Mouse (Mus musculus) heart, embryonic 12.5 days (tissue): Measurements from ENCODE around the gene Ercc6l. TPM values are rescaled to one million over a fixed set of nuclear protein-coding genes. Genes with fewer than 3 reads are reported as not detected.

Experiments used
- ATAC-seq: fragments of 200-750 bp; cut with Nextera tagmentation; 2 replicates; pipeline ENCODE4 v1.8.0; 2017; ENCODE audit warnings: moderate TSS enrichment, moderate library complexity; ENCODE audit not compliant: insufficient number of reproducible peaks, low FRiP score
- H3K27ac ChIP-seq: fragments of 300-500 bp; sonication (generic); 2 replicates; pipeline ENCODE4 v1.5.1; 2016; ENCODE audit warnings: mild to moderate bottlenecking, moderate library complexity; ENCODE audit not compliant: poor library complexity, severe bottlenecking
- H3K27me3 ChIP-seq: fragments of 300-500 bp; sonication (generic); replicated peaks from 2 replicates; pipeline ENCODE4 v1.6.1; 2016; ENCODE audit warnings: mild to moderate bottlenecking, moderate library complexity
- H3K36me3 ChIP-seq: fragments of 300-500 bp; sonication (generic); 2 replicates; pipeline ENCODE4 v1.6.1; 2016; ENCODE audit warnings: mild to moderate bottlenecking, moderate library complexity
- H3K4me1 ChIP-seq: fragments of 300-500 bp; sonication (generic); replicated peaks from 2 replicates; pipeline ENCODE4 v1.6.1; 2016; ENCODE audit warnings: mild to moderate bottlenecking
- H3K4me2 ChIP-seq: fragments of 300-500 bp; sonication (generic); 2 replicates; pipeline ENCODE4 v1.6.1; 2016; ENCODE audit warnings: mild to moderate bottlenecking, moderate library complexity
- H3K4me3 ChIP-seq: fragments of 300-500 bp; sonication (generic); 2 replicates; pipeline ENCODE4 v1.5.1; 2016; ENCODE audit warnings: mild to moderate bottlenecking
- H3K9ac ChIP-seq: fragments of 300-500 bp; sonication (generic); 2 replicates; pipeline ENCODE4 v1.6.1; 2016; ENCODE audit warnings: mild to moderate bottlenecking, moderate library complexity
- H3K9me3 ChIP-seq: fragments of 300-500 bp; sonication (generic); replicated peaks from 2 replicates; pipeline ENCODE4 v1.6.1; 2016; ENCODE audit warnings: mild to moderate bottlenecking, moderate library complexity
- WGBS: fragments of 180-500 bp; shearing (Covaris S2); methylation state at CpG from one replicate; pipeline ENCODE4 v1.1.7; 2016; 5-methylcytosine and 5-hydroxymethylcytosine counted together
- polyA plus RNA-seq: library from polyadenylated mRNA; unstranded; fragments of >200 nt; fragmentation: Nextera tagmentation; extraction: Ambion mirVana; gene quantifications from 2 replicates; pipeline ENCODE4 v1.2.1, GENCODE M21; 2016

The Ercc6l gene
- polyA plus RNA-seq: 10.9 TPM in 2 replicates

GRCm38 (mm10) chrX:102156618-102157422 is at the start of gene Ercc6l:
Ercc6l (minus strand) TSS chrX:102157091.
- H3K27me3 ChIP-seq: no peaks in the 10 kb centered on the region
- peak; percentile 98 for ATAC-seq
- H3K9me3 ChIP-seq: peaks cover 3% of the 10 kb centered on the region; the same call in 1 of the 2 replicates
- peaks cover 3% of the 10 kb centered on the region; the same call in 1 of the 2 replicates for H3K36me3 ChIP-seq
- no peaks in the 10 kb centered on the region for H3K4me1 ChIP-seq
- H3K4me2 ChIP-seq: peak within 1 kb of the TSS; percentile 63
- peak within 1 kb of the TSS; percentile 64 for H3K4me3 ChIP-seq
- peak within 1 kb of the TSS; percentile 77 for H3K9ac ChIP-seq
- 12% methylated on average over 42 of the region's 42 CpGs for WGBS
- peak within 1 kb of the TSS; percentile 76 for H3K27ac ChIP-seq

DNA sequence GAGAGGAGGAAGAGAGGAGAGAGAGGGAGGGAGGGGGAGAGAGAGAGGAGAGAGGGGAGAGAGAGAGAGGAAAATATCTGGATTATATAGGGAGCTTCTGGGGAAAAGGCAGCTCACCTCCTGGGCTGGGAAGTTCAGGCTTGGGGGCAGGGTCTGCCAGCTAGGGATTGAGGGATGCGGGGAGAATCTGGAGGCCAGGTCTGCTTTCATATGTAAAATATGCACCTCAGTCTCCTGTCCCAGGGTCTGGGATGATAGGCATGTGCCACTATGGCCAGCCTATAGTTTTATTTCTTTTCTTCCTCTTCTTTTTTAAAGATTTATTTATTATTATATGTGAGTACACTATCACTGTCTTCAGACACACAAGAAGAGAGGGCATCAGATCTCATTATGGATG is 33.9 kb upstream of the Ercc6l start:
- no peak for ATAC-seq
- 79% methylated on average over 1 of the region's 1 CpGs for WGBS
- H3K4me2 ChIP-seq: no peak overlapping the region
- 0 out of 2 replicates have a peak, but pooled peaks cover 9% of the 10 kb centered on the region for H3K4me1 ChIP-seq
- H3K27me3 ChIP-seq: 0 out of 2 replicates have a peak, but pooled peaks cover 2% of the 10 kb centered on the region
- H3K9ac ChIP-seq: no peak overlapping the region
- no peak overlapping the region for H3K4me3 ChIP-seq
- peaks cover 5% of the 10 kb centered on the region for H3K36me3 ChIP-seq
- H3K9me3 ChIP-seq: no peaks in the 10 kb centered on the region
- no peak overlapping the region for H3K27ac ChIP-seq

DNA sequence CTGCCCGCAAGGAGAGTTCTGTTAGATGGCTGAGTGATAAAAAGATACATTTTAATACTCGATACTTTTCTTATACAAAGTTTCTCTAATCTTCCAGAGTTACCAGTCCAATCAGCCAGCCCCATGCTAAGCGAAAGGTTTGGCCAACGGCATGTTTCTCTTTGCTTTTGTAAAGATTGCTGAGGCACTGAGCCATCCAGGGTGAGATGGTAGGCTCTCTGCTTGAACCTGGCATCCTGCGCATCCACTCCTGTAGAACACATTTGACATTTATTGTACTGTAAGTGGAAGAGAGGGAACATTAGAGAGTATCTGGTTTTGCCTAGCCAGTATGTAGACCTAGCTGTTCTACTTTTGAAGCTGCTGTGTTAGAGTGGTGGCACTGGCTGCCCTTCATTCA is 32.7 kb upstream of the Ercc6l start:
- Histone ChIP-seq H3K9ac (no peak overlapping the region), H3K4me3 (0 out of 2 replicates have a peak overlapping the region, but pooled peaks have one; percentile 70)

GRCm38 (mm10) chrX:102188712-102189497 is 32.0 kb upstream of the Ercc6l start, which contains the start of gene Rps4x:
Rps4x (minus strand) TSS chrX:102189394.
- Histone ChIP-seq H3K9ac (peak within 1 kb of the TSS; percentile 84), H3K27ac (peak within 1 kb of the TSS; percentile 81), H3K36me3 (peaks cover 21% of the 10 kb centered on the region), H3K9me3 (no peaks in the 10 kb centered on the region), H3K4me1 (0 out of 2 replicates have a peak, but pooled peaks cover 13% of the 10 kb centered on the region), H3K27me3 (0 out of 2 replicates have a peak, but pooled peaks cover 2% of the 10 kb centered on the region), H3K4me2 (peak within 1 kb of the TSS; percentile 73), H3K4me3 (peak within 1 kb of the TSS; percentile 70)
- WGBS: 15% methylated on average over 37 of the region's 37 CpGs
- ATAC-seq: peak; percentile 87

More for the DNA sequence above, 32.7 kb upstream of the Ercc6l start:
- H3K4me2 ChIP-seq: peak overlapping the region; percentile 36
- H3K27me3 ChIP-seq: 0 out of 2 replicates have a peak, but pooled peaks cover 2% of the 10 kb centered on the region
- H3K36me3 ChIP-seq: peaks cover 14% of the 10 kb centered on the region
- H3K9me3 ChIP-seq: no peaks in the 10 kb centered on the region
- no peak for ATAC-seq
- no peak overlapping the region for H3K27ac ChIP-seq
- 0 out of 2 replicates have a peak, but pooled peaks cover 13% of the 10 kb centered on the region for H3K4me1 ChIP-seq
- 48% methylated on average over 5 of the region's 5 CpGs for WGBS

GRCm38 (mm10) chrX:102187023-102187699 is 30.3 kb upstream of the Ercc6l start:
- peak overlapping the region; percentile 84 for H3K9ac ChIP-seq
- peak overlapping the region; percentile 70 for H3K4me3 ChIP-seq
- peaks cover 30% of the 10 kb centered on the region for H3K36me3 ChIP-seq
- 44% methylated on average over 11 of the region's 11 CpGs for WGBS
- no peaks in the 10 kb centered on the region for H3K27me3 ChIP-seq
- H3K4me2 ChIP-seq: peak overlapping the region; percentile 73
- no peak overlapping the region for H3K27ac ChIP-seq
- 0 out of 2 replicates have a peak, but pooled peaks cover 13% of the 10 kb centered on the region for H3K4me1 ChIP-seq
- H3K9me3 ChIP-seq: no peaks in the 10 kb centered on the region
- ATAC-seq: no peak

DNA sequence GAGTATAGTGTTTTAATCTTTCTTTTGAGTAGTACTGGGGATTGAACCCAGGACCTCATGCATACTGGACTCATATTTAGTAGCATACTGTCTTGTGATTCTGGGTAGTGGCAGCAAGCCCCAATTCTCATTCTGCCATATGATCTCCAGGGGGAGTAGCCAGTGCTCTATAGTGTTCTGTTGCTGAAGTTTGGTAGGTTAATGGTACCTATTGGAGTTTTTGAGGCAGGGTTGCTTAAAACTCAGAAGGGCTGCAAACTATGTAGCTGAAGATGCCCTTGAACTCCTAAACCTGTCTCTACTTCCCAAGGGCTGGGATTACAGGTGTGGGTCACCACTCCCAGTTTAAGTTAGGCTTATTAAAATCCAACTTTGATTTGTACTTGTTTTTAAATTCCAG is 25.7 kb upstream of the Ercc6l start:
- no peak overlapping the region for H3K9ac ChIP-seq
- no peak for ATAC-seq
- H3K4me1 ChIP-seq: 0 out of 2 replicates have a peak, but pooled peaks cover 13% of the 10 kb centered on the region
- H3K4me3 ChIP-seq: no peak overlapping the region
- no peak overlapping the region for H3K4me2 ChIP-seq
- H3K27me3 ChIP-seq: no peaks in the 10 kb centered on the region
- no peak overlapping the region for H3K27ac ChIP-seq
- H3K36me3 ChIP-seq: peaks cover 30% of the 10 kb centered on the region
- no peaks in the 10 kb centered on the region for H3K9me3 ChIP-seq

DNA sequence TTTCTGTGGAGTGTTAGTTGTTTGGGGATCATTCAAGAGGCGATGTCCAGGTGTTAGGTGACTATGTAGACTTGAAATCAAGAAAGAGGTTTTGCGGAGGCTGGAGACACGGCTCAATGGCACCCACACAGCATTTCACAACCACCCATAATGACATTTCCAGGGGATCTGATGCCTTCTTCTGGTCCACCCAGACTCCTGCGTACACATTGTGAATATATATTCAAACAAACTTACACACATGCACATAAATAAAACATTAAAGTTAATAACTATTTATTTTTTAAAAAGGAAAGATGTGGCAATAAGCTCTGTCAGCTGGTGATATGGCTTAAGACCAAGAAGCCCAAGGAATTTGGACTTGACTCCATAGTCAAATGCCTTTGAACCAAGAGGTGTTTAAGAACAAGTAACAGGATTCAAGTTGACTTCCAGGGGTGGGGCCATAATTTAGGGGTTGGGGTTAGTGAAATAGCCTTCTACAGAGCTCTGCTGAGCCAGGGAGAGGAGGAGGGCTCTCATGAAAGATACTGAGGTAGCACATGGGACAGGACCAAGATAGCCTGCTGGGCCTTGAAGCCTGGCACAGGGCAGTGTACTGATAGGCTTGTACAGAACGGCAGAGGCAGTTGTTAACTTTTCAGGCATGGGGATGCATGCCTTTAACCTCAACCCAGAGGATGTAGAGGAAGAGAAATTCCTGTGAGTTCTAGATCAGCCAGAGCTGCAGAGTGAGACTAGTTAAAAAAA is 18.8 kb upstream of the Ercc6l start:
- H3K9ac ChIP-seq: no peak overlapping the region
- no peaks in the 10 kb centered on the region for H3K36me3 ChIP-seq
- H3K27me3 ChIP-seq: peaks cover 4% of the 10 kb centered on the region; the same call in 1 of the 2 replicates
- H3K9me3 ChIP-seq: no peaks in the 10 kb centered on the region
- ATAC-seq: no peak
- no peak overlapping the region for H3K4me3 ChIP-seq
- WGBS: 76% methylated on average over 5 of the region's 5 CpGs
- no peak overlapping the region for H3K4me2 ChIP-seq
- H3K4me1 ChIP-seq: no peaks in the 10 kb centered on the region
- H3K27ac ChIP-seq: no peak overlapping the region

DNA sequence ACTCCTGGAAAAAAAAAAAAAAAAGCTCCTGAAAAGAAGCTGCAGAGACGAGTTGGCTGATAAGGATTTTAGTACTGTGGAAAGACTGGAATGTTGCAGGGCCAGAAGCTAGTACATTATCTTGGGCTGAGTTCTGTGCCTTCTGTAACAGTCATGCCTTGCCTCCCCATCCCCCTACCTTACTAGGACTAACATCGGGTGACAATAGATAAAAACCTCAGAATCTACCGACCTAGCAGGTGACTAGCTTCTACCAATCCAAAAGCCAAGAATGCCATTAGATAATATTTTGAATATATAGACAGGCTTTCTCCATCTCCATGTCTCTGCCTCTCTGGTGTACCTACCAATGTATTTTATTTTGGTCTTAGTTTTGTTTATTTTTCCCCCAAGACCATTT is 14.0 kb upstream of the Ercc6l start:
- H3K4me3 ChIP-seq: no peak overlapping the region
- no peak for ATAC-seq
- H3K9me3 ChIP-seq: no peaks in the 10 kb centered on the region
- H3K27ac ChIP-seq: no peak overlapping the region
- H3K36me3 ChIP-seq: no peaks in the 10 kb centered on the region
- H3K4me2 ChIP-seq: no peak overlapping the region
- no peak overlapping the region for H3K9ac ChIP-seq
- 0 out of 2 replicates have a peak, but pooled peaks cover 8% of the 10 kb centered on the region for H3K4me1 ChIP-seq
- H3K27me3 ChIP-seq: peaks cover 7% of the 10 kb centered on the region; the same call in 1 of the 2 replicates
- WGBS: 20% methylated on average over 3 of the region's 3 CpGs

- ATAC-seq: no peak
- Histone ChIP-seq H3K9me3 (no peaks in the 10 kb centered on the region), H3K4me1 (0 out of 2 replicates have a peak, but pooled peaks cover 8% of the 10 kb centered on the region), H3K27ac (no peak overlapping the region), H3K4me2 (no peak overlapping the region), H3K9ac (no peak overlapping the region), H3K4me3 (no peak overlapping the region), H3K36me3 (no peaks in the 10 kb centered on the region), H3K27me3 (peaks cover 7% of the 10 kb centered on the region; the same call in 1 of the 2 replicates)
- 56% methylated on average over 3 of the region's 3 CpGs for WGBS
Measured at GRCm38 (mm10) chrX:102170135-102170534, 13.2 kb upstream of the Ercc6l start.

GRCm38 (mm10) chrX:102169724-102170123 is 12.8 kb upstream of the Ercc6l start:
- WGBS: 77% methylated on average over 1 of the region's 1 CpGs
- no peak for ATAC-seq
- Histone ChIP-seq H3K4me2 (no peak overlapping the region), H3K4me1 (0 out of 2 replicates have a peak, but pooled peaks cover 8% of the 10 kb centered on the region), H3K9me3 (no peaks in the 10 kb centered on the region), H3K36me3 (no peaks in the 10 kb centered on the region), H3K4me3 (no peak overlapping the region), H3K27me3 (peaks cover 7% of the 10 kb centered on the region; the same call in 1 of the 2 replicates), H3K9ac (no peak overlapping the region), H3K27ac (no peak overlapping the region)
